Mouse (Mus musculus) kidney, adult 8-10 months (tissue): ENCODE measurements around the gene Ren1.
A peak's percentile ranks its signal among the peaks of the same experiment; 100 is the strongest.
"Not testable (repeated sequence)": the region's sequence is repeated elsewhere in the genome, so short reads cannot be mapped to it uniquely, and the experiment has no call there.

ENCODE experiments used
- DNase-seq, 2 experiments: peaks; one replicate each; pipeline ENCODE4 v3.0.0; 2022

The Ren1 gene

DNA sequence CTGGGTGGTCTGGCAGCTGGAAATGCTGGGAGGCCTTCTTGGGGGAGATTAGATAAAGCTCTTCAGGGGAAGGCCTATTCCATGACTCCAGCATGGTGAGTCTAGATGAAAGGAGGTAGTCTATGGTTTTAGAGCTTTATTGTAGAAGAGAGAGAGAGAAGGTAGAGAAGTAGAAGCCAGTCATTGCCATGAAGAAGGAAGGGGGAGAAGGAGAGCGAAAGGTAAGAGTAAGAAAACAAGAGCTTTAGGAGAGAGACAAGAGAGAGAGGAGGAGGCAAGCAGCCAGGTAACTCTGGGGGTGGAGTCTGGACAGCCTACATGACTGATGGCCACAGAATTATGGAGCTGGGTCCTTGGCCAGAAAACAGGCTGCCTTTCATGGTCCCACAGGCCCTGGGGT, at the start of gene Ren1:
Ren1 (plus strand) TSS at position 301 of the 400 bp plus-strand sequence.
- DNase-seq, result no peak

DNA sequence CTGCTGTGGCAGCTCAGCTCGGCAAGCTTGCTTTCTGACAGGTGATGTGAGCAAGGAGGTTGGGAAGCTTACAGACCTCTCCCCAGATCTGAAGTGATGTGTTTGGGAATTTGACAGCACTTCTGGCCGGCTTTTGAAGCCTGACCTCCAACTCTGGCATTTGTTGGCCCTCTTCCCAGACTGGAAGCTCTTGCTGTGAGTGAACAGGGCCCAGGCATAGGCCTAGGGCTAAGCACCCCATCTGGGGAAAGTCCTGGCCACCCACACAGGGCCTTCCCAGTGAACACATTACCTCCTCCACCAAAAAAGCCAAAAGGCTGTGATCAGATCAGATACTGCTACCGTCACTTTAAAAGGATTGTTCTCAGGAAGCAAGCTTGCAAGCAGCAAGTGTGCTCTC, 47.8 kb upstream of the Ren1 start:
- DNase-seq, result peak; percentile 66 to 70

DNA sequence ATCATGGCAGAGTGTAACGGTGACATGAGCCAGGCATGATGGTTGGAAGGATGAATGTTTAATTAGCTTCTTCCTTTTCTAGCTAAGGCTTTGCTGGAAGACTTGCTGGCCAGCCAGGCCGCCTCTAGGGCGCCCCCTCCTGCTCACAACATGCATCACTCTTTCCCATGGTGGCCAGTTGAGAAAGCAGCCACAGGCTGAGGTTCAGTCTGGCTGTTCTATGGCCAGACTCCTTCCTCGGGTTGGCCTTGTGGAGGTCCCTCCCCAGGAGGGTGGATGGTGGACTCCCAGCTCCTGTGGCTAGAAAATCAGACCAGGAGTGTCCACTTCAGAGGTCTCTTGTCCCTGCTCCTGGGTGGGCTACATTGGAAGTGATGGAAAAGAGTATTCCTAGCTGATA, 43.5 kb upstream of the Ren1 start:
- peak; percentile 76 to 89 for DNase-seq

DNA sequence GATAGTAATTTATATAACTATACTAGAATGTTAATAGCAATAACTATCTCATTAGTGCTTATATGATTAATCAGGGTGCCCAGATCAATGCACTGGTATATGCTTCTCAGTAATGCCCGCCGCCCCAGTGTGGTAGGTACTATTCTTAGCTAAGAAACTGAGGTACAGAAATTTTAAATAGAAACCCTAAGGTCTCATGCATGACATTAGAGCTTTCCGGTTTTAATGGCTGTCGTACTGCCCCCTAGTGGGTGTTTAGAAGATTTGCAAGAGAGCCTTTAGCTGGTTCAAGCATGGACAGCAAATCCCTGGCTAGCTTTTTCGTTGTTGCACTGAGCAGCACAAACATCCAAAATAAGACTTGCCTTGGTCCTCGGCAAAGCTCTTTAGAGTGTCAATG, 43.0 kb upstream of the Ren1 start:
- DNase-seq, result peak; percentile 48 to 52

DNA sequence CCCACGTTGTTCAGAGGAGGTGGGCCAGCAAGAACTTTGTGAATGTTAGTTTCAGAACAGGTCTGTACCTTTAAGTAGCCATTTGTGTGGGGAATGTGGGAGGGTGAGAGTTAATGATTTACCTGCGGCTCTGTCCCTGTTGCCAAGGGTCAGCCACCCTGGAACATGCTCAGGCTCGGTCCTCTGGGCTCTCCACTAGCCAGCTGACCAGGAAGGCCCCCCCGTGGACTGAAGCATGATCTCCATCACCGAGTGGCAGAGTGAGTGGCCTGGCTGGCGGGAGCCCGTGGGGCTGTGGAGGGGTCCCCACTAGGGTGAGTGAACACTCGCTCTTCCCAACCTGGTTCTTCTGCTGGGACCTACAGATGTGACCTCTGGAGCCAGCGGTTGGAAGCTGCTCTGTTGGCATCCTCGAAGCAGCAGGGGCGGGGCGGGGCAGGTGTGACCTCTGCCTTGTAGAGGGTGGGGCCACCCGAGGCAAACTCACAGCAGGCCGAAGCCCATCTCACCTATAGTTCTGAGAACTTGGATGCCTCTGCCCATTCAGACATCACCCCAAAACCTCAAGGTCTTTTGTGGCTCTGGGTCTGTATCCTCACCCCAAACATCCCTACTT, 40.5 kb upstream of the Ren1 start, which contains the start of gene Golt1a:
Golt1a (plus strand) TSS at position 149 of the 616 bp plus-strand sequence.
- DNase-seq, result peak; percentile 91 to 95

DNA sequence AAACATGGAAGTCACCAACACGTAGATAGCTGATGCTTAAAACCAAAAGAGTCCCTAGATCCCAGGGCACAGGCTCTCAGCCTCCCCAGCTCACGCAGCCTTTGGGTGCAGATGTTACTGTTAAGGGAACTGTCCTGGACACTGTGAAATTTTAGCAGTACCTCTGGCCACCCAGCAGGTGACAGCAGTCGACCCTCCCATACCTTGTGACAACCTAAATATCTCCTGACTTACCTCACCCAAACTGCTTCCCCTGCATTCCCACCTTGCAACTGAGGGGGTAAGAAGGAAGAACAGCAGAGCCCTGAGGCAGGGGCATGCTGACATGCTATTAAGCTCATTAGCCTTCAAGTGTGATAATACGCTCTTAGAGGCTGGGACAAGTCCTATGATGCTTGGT, 39.1 kb upstream of the Ren1 start:
- no peak for DNase-seq

DNA sequence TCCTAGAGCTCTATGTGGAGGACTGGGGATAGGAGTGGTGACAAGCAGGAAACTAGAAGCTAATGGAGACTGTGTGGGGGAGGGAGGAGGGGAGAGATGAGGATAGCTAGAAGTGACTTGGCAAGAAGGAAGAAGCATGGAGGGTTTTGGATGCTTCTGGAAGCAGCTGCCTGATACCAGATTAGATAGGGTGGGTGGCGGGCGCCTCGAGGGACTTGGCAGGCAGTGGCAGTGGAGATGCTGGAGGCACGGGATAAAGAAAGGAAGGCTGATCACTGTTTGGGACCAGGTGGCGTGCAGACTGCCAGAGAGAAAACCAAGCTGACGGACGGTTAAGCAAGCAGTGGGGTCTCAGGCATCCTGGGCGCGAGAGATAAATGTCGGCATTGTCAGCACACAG, 38.4 kb upstream of the Ren1 start:
- no peak for DNase-seq

DNA sequence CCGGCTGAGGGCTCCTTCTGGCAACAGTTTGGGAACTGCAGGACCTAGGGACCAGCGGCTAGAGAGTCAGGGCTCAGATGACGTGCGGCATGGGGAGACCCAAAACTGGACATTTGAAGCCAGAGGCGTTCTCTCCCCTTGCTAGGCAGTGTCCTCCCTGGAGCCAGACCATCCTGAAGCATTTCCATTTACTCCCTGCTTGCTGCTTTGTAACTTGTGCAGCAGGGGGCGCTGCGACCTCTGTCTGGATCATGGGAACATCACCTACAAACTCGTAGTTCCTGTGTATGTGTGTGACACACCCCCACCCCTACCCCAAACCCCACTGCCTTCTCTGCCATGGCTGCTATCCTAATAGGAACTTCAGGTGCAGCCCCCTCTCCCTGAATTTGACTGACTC, 35.9 kb upstream of the Ren1 start:
- peak in 1 of 2 experiments; percentile 51 for DNase-seq

DNA sequence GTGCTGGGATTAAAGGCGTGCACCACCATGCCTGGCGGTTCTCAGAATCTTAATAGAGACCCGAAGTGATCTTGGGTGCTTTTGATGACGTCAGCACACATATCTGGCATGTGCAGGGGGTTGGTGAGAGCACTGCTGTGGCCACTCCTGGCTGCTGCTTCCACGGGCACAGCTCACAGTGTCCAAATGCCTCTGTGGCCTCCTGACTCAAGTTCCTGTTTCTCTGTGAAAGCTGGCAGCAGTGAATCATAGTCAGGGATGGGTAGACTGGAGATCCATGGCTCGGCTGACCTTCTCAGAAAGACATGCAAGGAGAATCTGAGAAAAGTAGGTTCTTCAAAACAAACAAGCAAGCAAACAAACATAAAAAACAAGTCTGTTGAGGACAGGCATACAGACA, 34.5 kb upstream of the Ren1 start:
- no peak for DNase-seq

DNA sequence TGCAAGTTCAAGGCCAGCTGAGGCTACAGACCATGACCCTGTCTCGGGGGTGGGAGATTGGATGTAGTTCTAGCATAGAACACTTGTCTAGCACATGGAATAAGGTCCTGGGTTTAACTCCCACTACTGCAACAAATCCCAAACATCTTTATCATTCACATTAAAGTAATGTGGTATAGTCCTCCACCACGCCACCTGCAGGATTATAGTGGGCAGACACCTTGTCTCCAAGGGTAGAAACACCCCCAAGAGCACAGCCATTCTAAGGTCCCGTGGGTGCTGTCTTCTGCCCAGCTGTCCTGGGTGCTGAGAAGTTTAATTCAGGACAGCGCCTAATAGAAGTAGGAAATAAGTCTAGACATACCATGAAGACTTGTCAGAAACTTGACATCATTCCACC, 33.7 kb upstream of the Ren1 start:
- no peak for DNase-seq

DNA sequence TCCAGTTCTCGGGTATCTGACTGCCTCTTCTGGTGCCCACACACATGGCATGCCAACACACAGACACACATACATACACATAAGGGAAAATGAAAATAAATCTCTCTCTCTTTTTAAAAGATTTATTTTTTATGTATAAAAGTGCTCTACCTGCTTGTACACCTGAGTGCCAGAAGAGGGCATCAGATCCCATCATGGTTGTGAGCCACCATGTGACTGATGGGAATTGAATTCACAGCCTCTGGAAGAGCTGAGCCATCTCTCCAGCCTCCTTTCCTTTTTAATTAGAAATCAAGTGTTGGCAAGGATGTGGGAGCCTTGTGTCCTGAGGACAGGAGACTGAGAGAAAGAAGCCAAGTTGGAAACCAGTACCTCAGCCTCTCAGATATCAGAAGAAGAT, 33.2 kb upstream of the Ren1 start:
- no peak for DNase-seq

DNA sequence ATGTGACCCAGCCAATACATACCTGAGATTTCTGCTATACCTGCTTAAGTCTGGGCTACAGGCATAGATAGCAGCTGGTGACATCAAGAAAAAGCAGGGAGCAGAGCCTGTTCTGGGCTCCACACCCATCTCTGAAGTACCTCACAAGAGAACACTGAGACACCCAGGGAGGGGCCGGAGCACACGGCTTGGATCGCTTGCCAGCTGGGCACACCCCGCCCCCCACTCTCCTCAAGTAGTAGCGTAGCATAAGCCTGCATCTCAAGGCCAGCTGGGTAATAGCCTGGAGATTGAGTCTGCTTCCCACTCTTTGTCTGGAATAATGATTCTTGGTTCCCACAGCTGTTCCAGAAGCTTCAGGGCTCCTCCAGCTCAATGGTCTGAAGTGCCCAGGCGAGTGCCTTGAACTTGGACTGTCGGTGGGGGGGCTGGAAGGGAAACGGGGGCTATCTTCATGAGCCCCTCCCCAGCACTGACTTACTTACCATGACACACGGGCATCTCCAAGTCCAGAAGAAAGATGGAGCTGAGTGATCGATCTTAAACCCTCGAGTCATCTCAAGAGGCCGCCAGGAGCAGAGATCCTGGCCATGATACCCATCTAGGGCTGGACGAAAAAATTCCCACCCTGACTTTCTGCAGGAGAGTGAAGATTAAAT, 28.9 kb upstream of the Ren1 start, which contains the start of gene Kiss1:
Kiss1 (plus strand) TSS at position 609 of the 659 bp plus-strand sequence.
- no peak for DNase-seq

DNA sequence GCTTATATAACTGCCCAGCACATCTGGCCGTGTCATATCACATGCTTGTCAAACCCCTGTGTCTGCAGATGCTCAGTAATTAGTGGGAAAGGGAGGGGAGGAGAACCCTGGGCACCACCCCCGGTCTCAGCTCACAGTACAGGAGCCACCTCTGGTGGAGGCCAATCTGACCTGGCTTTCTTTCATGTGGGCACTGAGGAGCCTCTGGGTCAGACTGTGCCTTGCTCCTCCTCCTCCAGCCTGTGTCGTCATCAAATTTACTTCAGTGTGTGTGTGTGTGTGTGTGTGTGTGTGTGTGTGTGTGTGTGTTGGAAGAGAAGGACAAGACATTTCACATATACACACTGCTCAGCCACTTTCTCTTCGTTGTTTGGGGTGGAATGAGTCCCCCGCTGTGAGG, 27.0 kb upstream of the Ren1 start:
- DNase-seq, result no peak

DNA sequence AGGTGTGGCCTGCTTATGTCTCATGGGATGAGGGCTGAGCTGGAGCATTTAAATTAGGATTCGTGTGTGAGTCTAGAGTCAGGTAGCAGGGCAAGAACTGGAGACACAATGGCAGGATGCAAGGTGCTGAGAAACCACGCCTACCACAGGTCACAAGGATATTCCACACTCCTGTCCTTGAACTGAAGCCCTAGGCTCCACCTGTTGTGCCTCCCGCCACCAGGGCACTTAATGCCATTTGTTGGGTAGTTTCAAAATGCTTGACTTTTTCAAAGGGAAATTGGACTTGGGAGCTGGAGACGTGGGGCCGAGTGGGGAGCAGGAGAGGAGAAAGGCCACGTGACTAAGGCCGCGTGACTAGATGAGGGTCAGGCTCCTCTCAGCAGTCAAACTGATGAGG, 24.4 kb upstream of the Ren1 start:
- DNase-seq, result no peak

DNA sequence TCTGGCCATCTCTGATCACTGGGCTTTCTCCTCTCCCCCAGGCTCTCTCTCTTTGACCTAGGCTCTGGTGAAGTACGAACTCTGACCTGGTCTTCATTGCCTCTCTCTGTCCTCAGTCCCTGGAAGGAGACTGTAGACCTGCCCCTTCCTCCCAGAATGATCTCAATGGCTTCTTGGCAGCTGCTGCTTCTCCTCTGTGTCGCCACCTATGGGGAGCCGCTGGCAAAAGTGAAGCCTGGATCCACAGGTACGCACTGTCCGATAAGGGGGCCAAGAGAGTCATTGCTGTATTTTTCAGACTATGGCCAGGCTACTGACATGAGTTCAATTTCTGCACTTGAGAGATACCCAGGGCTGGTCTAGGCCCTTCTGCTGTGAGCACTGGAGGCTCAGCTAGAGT, 23.2 kb upstream of the Ren1 start:
- no peak for DNase-seq

DNA sequence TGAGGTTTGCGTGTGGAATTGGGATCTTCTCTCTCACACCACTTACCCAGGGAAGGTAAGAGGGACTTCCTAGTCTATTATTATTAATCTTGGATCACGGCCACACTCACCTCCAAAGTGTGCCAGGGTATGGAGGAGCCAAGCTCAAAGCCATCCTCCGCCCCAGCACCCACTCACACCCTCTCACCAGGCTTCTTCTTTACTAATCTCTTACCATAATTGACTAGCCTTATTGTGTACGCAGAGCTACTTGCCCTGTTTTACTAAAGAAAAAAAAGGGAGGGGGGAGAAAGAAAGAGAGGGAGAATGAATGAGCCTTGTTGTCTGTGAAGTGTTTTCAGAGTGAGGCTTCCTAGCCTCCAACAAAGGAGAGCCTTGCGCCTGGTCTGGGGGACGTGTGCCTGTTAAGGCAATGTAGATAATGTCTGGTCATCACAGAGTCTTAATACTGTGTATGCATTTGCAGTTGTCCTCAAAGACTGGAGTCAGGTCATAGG, 22.0 kb upstream of the Ren1 start:
- DNase-seq, result no peak

DNA sequence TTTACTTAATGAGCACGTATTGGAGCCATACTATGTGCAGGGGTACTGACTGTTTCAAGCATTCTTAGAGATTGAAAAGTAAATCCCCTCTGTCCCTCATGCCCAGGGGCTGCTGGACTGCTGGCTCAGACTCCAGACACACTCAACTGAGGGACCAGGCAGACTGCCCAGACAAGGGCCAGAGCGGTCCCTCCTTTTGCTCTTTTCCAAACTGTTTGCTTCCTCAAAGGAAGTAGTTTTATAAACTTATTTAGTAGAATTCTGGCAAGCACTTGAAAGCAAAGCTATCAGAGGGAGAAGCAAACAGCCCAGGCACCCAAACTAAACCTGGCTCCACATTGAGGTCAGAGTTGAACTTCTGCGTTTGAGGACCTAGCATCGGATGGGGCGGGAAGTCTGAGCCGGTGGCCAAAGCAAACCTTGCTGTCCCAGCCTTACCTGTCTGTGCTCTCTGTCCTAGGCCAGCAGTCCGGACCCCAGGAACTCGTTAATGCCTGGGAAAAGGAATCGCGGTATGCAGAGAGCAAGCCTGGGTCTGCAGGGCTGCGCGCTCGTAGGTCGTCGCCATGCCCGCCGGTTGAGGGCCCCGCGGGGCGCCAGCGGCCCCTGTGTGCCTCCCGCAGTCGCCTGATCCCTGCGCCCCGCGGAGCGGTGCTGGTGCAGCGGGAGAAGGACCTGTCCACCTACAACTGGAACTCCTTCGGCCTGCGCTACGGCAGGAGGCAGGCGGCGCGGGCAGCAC, 21.2 kb upstream of the Ren1 start:
- no peak for DNase-seq

DNA sequence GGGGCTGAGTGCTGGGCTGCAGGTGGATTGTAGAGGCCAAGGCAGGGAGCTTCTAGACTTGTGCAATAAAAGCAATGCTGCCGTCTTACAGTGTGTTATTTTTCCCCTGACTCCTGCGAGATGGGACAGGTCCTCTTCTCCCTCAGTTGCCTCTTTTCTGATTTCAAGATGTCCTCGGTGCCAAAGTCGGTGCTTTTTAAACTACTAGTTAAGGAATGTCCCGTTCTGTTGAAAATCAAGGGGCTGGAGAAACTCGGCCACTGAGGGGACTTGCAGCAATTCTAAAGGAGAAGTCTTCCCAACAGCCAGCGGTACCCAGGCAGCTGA, 20.7 kb upstream of the Ren1 start:
- DNase-seq, result no peak

DNA sequence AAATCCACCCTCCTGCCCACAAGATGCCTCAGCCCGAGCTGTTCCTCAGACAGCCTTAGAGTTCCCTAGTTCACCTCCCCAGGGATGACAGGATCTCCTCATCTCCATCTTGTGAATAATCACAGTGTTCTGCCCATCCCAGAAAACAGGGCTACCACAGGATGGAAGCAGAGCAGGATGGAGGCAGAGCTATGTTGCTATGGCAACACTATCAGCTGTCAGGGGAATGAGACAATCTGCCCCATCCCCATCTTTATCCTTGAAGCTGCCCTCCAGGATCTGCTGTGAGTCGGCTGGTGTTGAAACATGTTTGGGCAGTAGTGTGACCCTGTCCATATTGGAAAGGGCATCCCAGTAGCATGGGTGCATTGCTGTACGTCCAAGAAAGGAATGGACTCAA, 19.2 kb upstream of the Ren1 start:
- DNase-seq, result no peak

DNA sequence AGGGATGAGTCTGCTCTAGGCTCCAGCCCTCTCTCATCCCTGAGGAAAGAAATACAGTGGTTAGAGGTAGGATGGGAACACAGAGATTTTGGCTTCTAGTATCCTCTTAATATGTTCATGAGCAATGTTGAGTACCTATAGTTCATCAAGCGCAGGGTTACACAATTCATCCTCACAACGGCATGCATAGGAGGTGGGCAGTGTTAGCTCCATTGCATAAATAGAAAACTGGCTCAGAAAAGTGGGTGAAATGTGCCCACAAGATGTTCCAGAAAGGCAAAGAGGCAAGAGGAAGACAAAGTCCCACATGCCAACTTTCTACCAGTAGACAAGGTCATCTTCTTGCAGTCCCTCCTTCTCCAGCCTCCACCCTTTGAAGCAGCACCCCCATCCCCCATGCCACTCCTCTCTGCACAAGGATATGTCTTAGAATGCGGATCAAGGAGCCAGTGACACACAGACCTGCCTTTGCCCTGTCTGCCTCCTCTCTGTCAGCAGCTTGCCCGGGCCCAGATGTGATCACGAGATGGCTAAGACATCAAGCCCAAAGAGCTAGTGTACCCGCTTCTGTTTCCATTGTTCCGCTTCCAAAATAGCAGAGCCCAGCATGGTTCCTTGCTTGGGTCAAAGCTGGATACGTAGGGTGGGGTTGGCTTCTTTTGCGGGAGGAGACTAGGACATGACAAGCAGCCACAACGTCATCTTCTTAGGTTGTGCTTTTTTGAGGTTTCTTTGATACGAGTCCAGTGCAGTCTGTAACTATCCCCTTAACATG, 17.5 kb upstream of the Ren1 start:
- no peak for DNase-seq

DNA sequence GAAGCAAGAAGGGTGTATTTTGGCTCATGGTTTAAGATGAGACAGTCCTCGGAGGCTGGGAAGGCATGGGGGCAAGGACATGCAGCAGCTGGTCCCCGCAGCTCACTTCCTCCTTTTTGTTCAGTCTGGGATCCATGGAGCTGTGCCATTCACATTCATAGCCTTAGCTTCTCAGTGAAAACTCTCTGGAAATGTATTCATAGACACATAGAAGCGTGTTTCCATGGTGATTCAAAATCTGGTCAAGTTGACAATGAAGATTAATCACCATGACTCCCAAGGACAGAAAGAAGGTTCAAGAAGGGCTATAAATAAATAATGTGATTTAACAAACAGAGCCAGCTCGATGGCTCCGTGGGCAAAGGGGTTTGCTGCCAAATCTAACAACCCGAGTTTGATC, 16.4 kb upstream of the Ren1 start:
- DNase-seq, result no peak

DNA sequence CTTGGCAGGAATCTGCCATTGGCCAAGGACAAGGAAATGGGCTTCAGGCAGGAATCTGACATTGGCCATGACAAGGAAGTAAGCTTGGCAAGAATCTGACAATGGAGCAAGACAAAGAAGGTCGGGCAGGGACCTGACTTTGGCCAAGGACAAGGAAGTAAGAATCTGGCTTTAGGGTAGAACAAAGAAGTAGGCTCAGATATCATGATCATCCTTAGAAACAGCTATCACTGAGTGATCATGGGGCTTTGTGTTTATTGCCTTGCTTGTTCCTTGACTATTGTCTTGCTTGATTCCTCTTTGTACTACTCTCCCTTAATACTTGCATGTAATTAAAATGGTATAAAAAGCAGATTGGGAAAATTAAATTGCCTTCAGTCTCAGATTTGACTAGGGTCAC, 9.9 kb upstream of the Ren1 start:
- not testable (repeated sequence) for DNase-seq

DNA sequence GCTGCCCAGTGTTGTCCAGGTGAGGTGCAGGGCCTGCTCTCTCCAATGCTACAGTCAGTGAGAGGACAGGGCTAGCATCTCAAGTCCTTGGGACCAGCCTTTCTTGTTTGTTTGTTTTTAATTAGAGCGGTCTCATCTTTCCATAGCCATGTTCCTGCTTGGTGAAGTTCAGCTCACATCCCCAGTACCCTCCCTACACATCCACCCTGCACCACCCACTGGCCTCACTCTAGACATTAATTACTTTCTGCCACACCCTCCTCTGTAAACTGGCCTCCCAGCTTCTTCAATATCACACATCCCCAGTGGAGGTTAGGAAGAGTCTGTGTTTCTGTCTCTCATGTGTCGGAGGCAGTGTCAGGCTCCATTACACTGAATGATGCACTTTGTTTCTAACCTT, 6.0 kb upstream of the Ren1 start:
- no peak for DNase-seq
